Mouse (Mus musculus): ENCODE results near the gene Anxa9.
A peak's percentile ranks its signal among the peaks of the same experiment; 100 is the strongest.

DNA sequence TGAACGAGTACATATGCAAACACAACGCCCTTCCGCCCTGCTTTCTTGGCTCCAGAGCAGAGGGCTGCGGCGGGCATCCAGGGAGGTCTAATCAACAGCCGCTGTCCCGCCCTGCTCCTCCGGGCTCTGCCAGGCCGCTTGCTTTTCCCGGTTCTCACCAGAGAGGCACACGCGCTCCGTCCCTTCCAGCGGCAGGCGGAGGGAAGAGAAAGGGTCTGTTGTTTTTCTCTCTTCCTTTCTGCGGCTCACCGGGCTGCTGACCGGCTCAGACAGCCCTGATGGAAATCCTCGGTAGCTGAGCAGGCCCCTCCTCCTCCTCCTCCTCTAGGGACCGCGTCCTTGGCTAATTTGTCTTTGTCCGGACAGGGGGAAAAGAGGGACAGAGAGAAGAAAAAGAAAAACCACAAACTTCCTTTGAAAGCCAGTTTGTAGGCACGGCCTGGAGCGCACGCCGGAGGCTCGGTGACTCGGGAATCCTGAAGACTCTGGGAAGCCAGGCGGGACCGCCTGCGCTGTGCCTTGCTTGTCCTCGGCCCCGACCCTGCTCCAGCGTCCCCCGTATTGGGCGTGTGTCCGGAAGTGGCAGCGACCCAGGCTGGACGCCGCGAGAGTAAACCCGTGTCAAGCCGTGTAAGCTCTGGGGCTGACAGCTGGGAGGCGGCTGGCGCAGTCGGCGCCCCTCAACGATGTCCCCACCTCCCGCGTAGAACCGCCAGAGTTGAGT lies 23.9 kb downstream of the Anxa9 start:
- TF ChIP-seq SMC3 (IDR thresholded peaks at IDR 0.05; ENCODE audit: low read depth, low read length) (no peak), POLR2A (IDR thresholded peaks at IDR 0.05; ENCODE audit: low read depth, low read length) (0 out of 2 replicates have a peak, but pooled peaks have one; percentile 27), USF2 (conservative IDR thresholded peaks at IDR 0.05; ENCODE audit: low read depth, low read length) (no peak), RAD21 (IDR thresholded peaks at IDR 0.05; ENCODE audit: low read depth, low read length) (no peak), CTCF (conservative IDR thresholded peaks at IDR 0.05 in 1 of 2, IDR thresholded peaks at IDR 0.05 in 1 of 2; ENCODE audit: low read depth in 2 of 2, low read length in 2 of 2) (no peak), ZC3H11A (IDR thresholded peaks at IDR 0.05; ENCODE audit: low read depth, low read length) (no peak), MAX (IDR thresholded peaks at IDR 0.05; ENCODE audit: low read length) (no peak), HCFC1 (IDR thresholded peaks at IDR 0.05; ENCODE audit: low read depth, low read length) (peak; percentile 20; the same call in 1 of the 2 replicates), POLR2AphosphoS2 (IDR thresholded peaks at IDR 0.05; ENCODE audit: low read depth, low read length) (no peak), KAT2A (IDR thresholded peaks at IDR 0.05; ENCODE audit: insufficient replicate concordance, low read length) (no peak), JUN (IDR thresholded peaks at IDR 0.05; ENCODE audit: insufficient read depth, low read depth, low read length) (no peak), NRF1 (IDR thresholded peaks at IDR 0.05; ENCODE audit: low read depth, low read length) (no peak)

All from CH12.LX (cell line).